Mouse (Mus musculus) E14TG2a.4 (cell line): ENCODE measurements around the gene Arhgap8.

Experiments
- CTCF ChIP-seq: conservative IDR thresholded peaks from 2 replicates; pipeline ENCODE4 v1.5.1; 2014; ENCODE audit warnings: low read length
- NANOG ChIP-seq: IDR thresholded peaks from 2 replicates; pipeline ENCODE4 v1.6.1; 2014; ENCODE audit warnings: borderline replicate concordance, low read length, mixed read lengths
- POU5F1 ChIP-seq: IDR thresholded peaks from 2 replicates; pipeline ENCODE4 v1.6.1; 2014; ENCODE audit warnings: low read length, borderline replicate concordance

DNA sequence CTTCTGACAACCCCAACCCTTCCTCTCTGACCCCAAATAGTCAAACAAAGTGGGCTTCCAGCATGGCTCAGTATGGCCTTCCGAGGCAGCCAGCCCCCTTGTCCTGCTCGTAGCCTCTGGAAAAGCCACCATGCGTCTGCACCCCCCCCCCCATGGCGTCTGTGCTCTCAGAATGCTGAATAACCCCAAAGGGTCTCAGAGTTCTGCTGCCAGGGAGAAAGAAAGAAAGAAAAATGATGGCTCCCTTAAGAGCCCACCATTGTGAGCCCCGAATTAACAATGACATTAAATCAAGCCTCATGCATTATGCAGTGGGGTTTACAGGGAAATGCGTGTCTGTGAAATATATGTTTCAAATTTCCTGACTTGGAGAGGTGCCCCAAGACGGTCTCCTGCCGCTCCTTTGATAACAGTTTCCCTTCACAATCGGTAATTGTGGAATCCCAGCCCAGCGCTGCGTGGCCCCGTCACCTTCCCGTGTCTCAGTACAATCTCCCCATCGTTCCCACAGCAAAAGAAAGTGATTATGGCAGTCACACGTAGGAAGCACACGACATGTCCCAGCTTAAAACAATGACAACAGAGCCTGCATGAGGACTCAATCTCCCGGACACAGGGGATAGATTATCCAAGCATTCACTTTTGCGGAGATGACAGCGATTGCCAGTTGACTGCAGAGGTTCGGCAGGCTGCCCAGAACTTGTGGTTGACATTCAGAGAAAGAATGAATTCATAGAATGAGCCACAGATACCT, 55.7 kb downstream of the Arhgap8 start:
- no peak for TF ChIP-seq CTCF
- TF ChIP-seq POU5F1 = no peak
- no peak for TF ChIP-seq NANOG
